Mouse (Mus musculus): ENCODE measurements around the gene Smim1. TPM values are rescaled to one million over a fixed set of nuclear protein-coding genes. Genes with fewer than 3 reads are reported as not detected.

Gene Smim1
- polyA plus RNA-seq (2012; ENCODE audit: insufficient read depth, insufficient read length, low replicate concordance, missing spikeins), result not detected in 2 replicates

GRCm38 (mm10) chr4:154025641-154026440 lies at the start of gene Smim1:
Gene Smim1 (minus strand): TSS chr4:154026230.
- Histone ChIP-seq H3K4me1 (ENCODE audit: control insufficient read depth, insufficient read depth, low read length) (peaks cover 23% of the 10 kb centered on the region), H3K4me3 (ENCODE audit: insufficient read depth, low read depth, low read length) (peak within 1 kb of the TSS; percentile 30), H3K27ac (ENCODE audit: insufficient read depth, low read depth, low read length) (no peak within 1 kb of the TSS)
- WGBS, result 6% methylated on average over 32 of the region's 33 CpGs
- TF ChIP-seq POLR2A (IDR thresholded peaks at IDR 0.05; ENCODE audit: insufficient read depth, low read depth, low read length) (no peak), CTCF (IDR thresholded peaks at IDR 0.05; ENCODE audit: insufficient read depth, low read depth, low read length) (0 out of 2 replicates have a peak, but pooled peaks have one; percentile 12)

- no peak overlapping the region for H3K4me3 ChIP-seq (ENCODE audit: insufficient read depth, low read depth, low read length)
Observed at GRCm38 (mm10) chr4:154071941-154072340, 45.9 kb upstream of the Smim1 start.

DNA sequence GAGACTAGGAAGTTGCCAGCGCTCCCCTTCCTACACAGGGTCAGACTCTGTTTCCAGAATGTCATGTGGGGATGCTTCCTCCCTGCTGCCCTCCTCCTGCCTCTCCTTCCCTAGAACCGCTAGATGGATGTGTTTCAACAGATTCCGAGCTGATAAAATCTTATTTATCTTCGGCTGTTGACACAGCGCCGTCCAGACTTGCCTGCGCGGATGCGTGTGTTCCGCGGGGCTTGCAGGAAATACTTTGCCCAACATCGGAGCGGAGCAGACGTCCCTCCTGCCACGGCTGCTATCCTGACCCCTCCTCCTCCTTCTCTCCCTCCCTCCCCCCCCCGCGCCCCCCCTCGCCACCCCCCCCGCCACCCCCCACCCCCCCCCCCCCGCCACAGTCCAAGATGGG lies 45.5 kb upstream of the Smim1 start:
- no peaks in the 10 kb centered on the region for H3K4me1 ChIP-seq (ENCODE audit: control insufficient read depth, insufficient read depth, low read length)
- 2% methylated on average over 16 of the region's 20 CpGs for WGBS
- no peak overlapping the region for H3K4me3 ChIP-seq (ENCODE audit: insufficient read depth, low read depth, low read length)
- TF ChIP-seq CTCF (IDR thresholded peaks at IDR 0.05; ENCODE audit: insufficient read depth, low read depth, low read length), result no peak
- no peak for TF ChIP-seq POLR2A (IDR thresholded peaks at IDR 0.05; ENCODE audit: insufficient read depth, low read depth, low read length)
- no peak overlapping the region for H3K27ac ChIP-seq (ENCODE audit: insufficient read depth, low read depth, low read length)

More at GRCm38 (mm10) chr4:154071941-154072340, 45.9 kb upstream of the Smim1 start:
- no peak overlapping the region for H3K27ac ChIP-seq (ENCODE audit: insufficient read depth, low read depth, low read length)
- 21% methylated on average over 16 of the region's 16 CpGs for WGBS
- no peaks in the 10 kb centered on the region for H3K4me1 ChIP-seq (ENCODE audit: control insufficient read depth, insufficient read depth, low read length)
- no peak for TF ChIP-seq CTCF (IDR thresholded peaks at IDR 0.05; ENCODE audit: insufficient read depth, low read depth, low read length)
- TF ChIP-seq POLR2A (IDR thresholded peaks at IDR 0.05; ENCODE audit: insufficient read depth, low read depth, low read length), result no peak

DNA sequence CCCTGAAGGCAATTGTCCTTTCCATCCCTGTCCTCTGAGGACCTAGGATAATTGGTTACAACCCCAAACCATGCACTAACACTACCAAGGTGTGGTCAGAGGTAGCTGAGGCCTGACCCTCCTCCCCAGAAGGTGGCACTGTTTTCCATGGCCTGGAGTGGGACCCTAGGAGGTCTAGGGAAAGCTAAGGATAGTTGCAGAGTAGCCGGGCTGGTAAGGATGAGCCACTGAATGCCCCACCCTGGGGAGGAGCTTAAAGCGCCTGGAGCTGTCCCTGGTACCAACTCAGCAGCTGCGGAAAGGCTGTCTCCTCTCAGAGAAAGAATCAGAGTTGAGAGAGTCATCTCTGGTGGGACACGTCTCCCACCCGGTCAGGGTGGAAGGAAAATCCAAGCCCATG lies 44.9 kb upstream of the Smim1 start:
- Histone ChIP-seq H3K27ac (ENCODE audit: insufficient read depth, low read depth, low read length) (no peak overlapping the region), H3K4me1 (ENCODE audit: control insufficient read depth, insufficient read depth, low read length) (no peaks in the 10 kb centered on the region), H3K4me3 (ENCODE audit: insufficient read depth, low read depth, low read length) (no peak overlapping the region)
- WGBS, result 7% methylated on average over 5 of the region's 5 CpGs
- TF ChIP-seq POLR2A (IDR thresholded peaks at IDR 0.05; ENCODE audit: insufficient read depth, low read depth, low read length) (no peak), CTCF (IDR thresholded peaks at IDR 0.05; ENCODE audit: insufficient read depth, low read depth, low read length) (no peak)

DNA sequence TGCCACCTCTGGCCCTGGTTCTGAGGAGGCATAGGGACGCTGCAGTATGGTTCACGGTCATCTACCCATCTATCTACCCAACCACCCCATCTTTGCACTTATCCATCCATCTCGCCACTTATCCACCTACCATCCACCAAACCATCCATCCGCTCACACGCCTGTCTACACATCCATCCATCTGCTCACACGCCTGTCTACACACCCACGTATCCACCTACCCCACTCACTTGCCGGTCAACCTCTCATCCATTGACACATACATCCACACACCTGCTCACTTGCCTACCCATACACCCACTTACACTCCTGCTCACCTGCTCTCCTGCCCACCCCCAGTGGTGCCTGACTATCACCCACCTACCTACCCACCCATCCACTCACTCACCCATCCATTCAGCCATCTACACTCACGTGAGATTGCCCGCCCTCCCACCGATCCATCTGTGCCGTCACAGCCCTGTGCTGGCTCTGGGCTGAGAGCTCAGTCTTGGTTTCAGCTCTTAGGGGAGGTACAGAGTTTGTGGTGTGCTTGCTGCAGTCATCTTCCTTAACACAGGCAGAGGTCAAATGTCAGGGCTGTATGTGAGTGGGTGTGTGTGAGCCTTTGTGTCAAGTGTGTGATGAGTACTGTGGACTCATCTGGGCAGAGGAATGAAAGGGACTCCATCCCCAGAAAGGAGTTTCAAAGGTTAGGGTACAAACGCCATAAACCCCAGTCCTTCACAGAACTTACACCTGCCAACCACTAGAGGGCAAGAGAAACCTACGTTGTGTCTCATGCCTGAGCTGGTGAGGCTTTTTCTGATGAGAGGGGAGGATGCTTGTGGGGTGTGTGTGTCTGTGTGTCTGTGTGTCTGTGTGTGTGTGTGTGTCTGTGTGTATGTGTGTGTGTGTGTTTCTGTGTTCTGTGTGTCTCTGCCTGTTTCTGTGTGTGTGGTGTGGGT lies 39.1 kb upstream of the Smim1 start:
- no peak for TF ChIP-seq CTCF (IDR thresholded peaks at IDR 0.05; ENCODE audit: insufficient read depth, low read depth, low read length)
- TF ChIP-seq POLR2A (IDR thresholded peaks at IDR 0.05; ENCODE audit: insufficient read depth, low read depth, low read length), result no peak
- Histone ChIP-seq H3K4me3 (ENCODE audit: insufficient read depth, low read depth, low read length) (no peak overlapping the region), H3K4me1 (ENCODE audit: control insufficient read depth, insufficient read depth, low read length) (no peaks in the 10 kb centered on the region), H3K27ac (ENCODE audit: insufficient read depth, low read depth, low read length) (no peak overlapping the region)
- WGBS, result 61% methylated on average over 14 of the region's 14 CpGs

- 72% methylated on average over 4 of the region's 4 CpGs for WGBS
- Histone ChIP-seq H3K27ac (ENCODE audit: insufficient read depth, low read depth, low read length) (no peak overlapping the region), H3K4me1 (ENCODE audit: control insufficient read depth, insufficient read depth, low read length) (no peaks in the 10 kb centered on the region), H3K4me3 (ENCODE audit: insufficient read depth, low read depth, low read length) (no peak overlapping the region)
- TF ChIP-seq CTCF (IDR thresholded peaks at IDR 0.05; ENCODE audit: insufficient read depth, low read depth, low read length) (no peak), POLR2A (IDR thresholded peaks at IDR 0.05; ENCODE audit: insufficient read depth, low read depth, low read length) (no peak)
Observed at GRCm38 (mm10) chr4:154057696-154058095, 31.7 kb upstream of the Smim1 start.

GRCm38 (mm10) chr4:154056661-154057060 lies 30.6 kb upstream of the Smim1 start:
- H3K4me3 ChIP-seq (ENCODE audit: insufficient read depth, low read depth, low read length), result no peak overlapping the region
- 52% methylated on average over 2 of the region's 2 CpGs for WGBS

GRCm38 (mm10) chr4:154056046-154056445 lies 30.0 kb upstream of the Smim1 start:
- Histone ChIP-seq H3K4me3 (ENCODE audit: insufficient read depth, low read depth, low read length) (no peak overlapping the region), H3K4me1 (ENCODE audit: control insufficient read depth, insufficient read depth, low read length) (no peaks in the 10 kb centered on the region), H3K27ac (ENCODE audit: insufficient read depth, low read depth, low read length) (no peak overlapping the region)
- TF ChIP-seq POLR2A (IDR thresholded peaks at IDR 0.05; ENCODE audit: insufficient read depth, low read depth, low read length) (no peak), CTCF (IDR thresholded peaks at IDR 0.05; ENCODE audit: insufficient read depth, low read depth, low read length) (no peak)
- 79% methylated on average over 2 of the region's 2 CpGs for WGBS

More at GRCm38 (mm10) chr4:154056661-154057060, 30.6 kb upstream of the Smim1 start:
- H3K4me1 ChIP-seq (ENCODE audit: control insufficient read depth, insufficient read depth, low read length), result no peaks in the 10 kb centered on the region
- no peak for TF ChIP-seq CTCF (IDR thresholded peaks at IDR 0.05; ENCODE audit: insufficient read depth, low read depth, low read length)
- TF ChIP-seq POLR2A (IDR thresholded peaks at IDR 0.05; ENCODE audit: insufficient read depth, low read depth, low read length), result no peak
- no peak overlapping the region for H3K27ac ChIP-seq (ENCODE audit: insufficient read depth, low read depth, low read length)
